Comparison of ENCODE assay signal across 17 mouse cellular contexts in the genomic region with DNA sequence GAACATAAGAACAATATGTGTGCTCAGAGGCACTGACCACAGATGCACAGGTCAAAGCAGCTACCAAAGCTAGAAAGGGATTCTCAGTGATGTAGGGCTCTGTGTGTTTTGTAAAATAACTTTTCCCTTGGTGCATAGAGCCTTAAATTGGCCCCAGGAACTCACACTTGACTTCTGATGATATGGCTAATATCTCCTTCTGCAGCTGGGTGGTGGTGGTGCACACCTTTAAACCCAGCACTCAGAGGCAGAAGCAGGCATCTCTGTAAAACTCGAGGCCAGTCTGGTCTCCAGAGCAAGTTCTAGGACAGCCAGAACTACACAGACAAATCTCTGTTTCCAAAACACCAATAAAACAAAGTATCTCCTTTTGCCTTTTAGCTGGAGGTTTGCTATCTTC. TPM values are rescaled to one million over a fixed set of nuclear protein-coding genes. Genes with fewer than 3 reads are reported as not detected.
DNase-seq lines count a peak whose midpoint lies in the region; ATAC-seq lines count a peak whose summit lies in the region.
"Had no signal": no experiment of that assay in that cellular context is flagged by ENCODE, and none has a peak within 500 bp of the region (broad histone marks: within the 10 kb centered on the region; RNA-seq: fewer than 3 reads in every experiment).

No protein-coding gene starts in this region.

- H3K27ac ChIP-seq in liver, embryonic 11.5 days (ENCODE audit: low read depth, low read length), result no peak overlapping the region
- H3K27ac ChIP-seq in liver, embryonic 15.5 days (replicated peaks), result peak overlapping the region; percentile 60
- H3K27ac ChIP-seq: embryonic facial prominence, embryonic 10.5 days; hindbrain, embryonic 12.5 days had no signal

- H3K9me3 ChIP-seq in liver, embryonic 11.5 days (ENCODE audit: control insufficient read depth, low read length), result no peaks in the 10 kb centered on the region
- H3K9me3 ChIP-seq in liver, embryonic 15.5 days (replicated peaks), result no peaks in the 10 kb centered on the region
- H3K9me3 ChIP-seq: embryonic facial prominence, embryonic 10.5 days; hindbrain, embryonic 12.5 days had no signal

- H3K4me3 ChIP-seq in liver, embryonic 11.5 days (ENCODE audit: low read depth, low read length), result no peak overlapping the region
- H3K4me3 ChIP-seq in liver, embryonic 15.5 days (replicated peaks), result no peak overlapping the region
- H3K4me3 ChIP-seq: embryonic facial prominence, embryonic 10.5 days; hindbrain, embryonic 12.5 days had no signal

- peak; percentile 55 for DNase-seq in c-Kit-positive CD71-positive TER-119-positive erythroid progenitor cells, embryonic 14.5 days (ENCODE audit: low spot score)
- no peak for DNase-seq in liver, embryonic 11.5 days (ENCODE audit: low spot score)
- no peak for DNase-seq in lung, postnatal 4 days
- DNase-seq in cerebellum, postnatal 36 days, result no peak
- no peak for DNase-seq in MN1 (ENCODE audit: low spot score)
- DNase-seq: adrenal gland, postnatal 10 days; cerebellum, adult 18-20 months; cerebellum, adult 9-11 months; gastrocnemius, postnatal 25 days; heart, postnatal 10 days; heart, postnatal 4 days had no signal

- ATAC-seq in liver, embryonic 11.5 days (replicated peaks; ENCODE audit: low FRiP score), result peak; percentile 69
- ATAC-seq in liver, embryonic 15.5 days (ENCODE audit: insufficient read depth), result peak; percentile 66
- ATAC-seq: forebrain, embryonic 16.5 days; hindbrain, embryonic 16.5 days; inflammation-experienced regulatory T-cells, adult 6 months had no signal

- no peaks in the 10 kb centered on the region for H3K27me3 ChIP-seq in liver, embryonic 11.5 days (replicated peaks; ENCODE audit: control insufficient read depth, insufficient read depth, low read length)
- no peaks in the 10 kb centered on the region for H3K27me3 ChIP-seq in liver, embryonic 15.5 days
- H3K27me3 ChIP-seq: hindbrain, embryonic 12.5 days had no signal

- H3K9ac ChIP-seq in liver, embryonic 11.5 days (ENCODE audit: low read depth, low read length), result no peak overlapping the region
- no peak overlapping the region for H3K9ac ChIP-seq in liver, embryonic 15.5 days
- H3K9ac ChIP-seq: hindbrain, embryonic 12.5 days had no signal

- H3K4me2 ChIP-seq in liver, embryonic 11.5 days, result peak overlapping the region; percentile 35
- peak overlapping the region; percentile 43 for H3K4me2 ChIP-seq in liver, embryonic 15.5 days
- H3K4me2 ChIP-seq: hindbrain, embryonic 12.5 days had no signal

- H3K36me3 ChIP-seq in liver, embryonic 11.5 days (ENCODE audit: control insufficient read depth, insufficient read depth, low read length), result no peaks in the 10 kb centered on the region
- H3K36me3 ChIP-seq in liver, embryonic 15.5 days (replicated peaks), result no peaks in the 10 kb centered on the region
- H3K36me3 ChIP-seq: embryonic facial prominence, embryonic 10.5 days; hindbrain, embryonic 12.5 days had no signal

- peaks cover 13% of the 10 kb centered on the region for H3K4me1 ChIP-seq in liver, embryonic 11.5 days (replicated peaks; ENCODE audit: control insufficient read depth, insufficient read depth, low read length)
- peaks cover 53% of the 10 kb centered on the region for H3K4me1 ChIP-seq in liver, embryonic 15.5 days (replicated peaks)
- H3K4me1 ChIP-seq: embryonic facial prominence, embryonic 10.5 days; hindbrain, embryonic 12.5 days had no signal

- 25% methylated on average over 1 of the region's 1 CpGs for WGBS in liver, embryonic 11.5 days
- WGBS in liver, embryonic 15.5 days (ENCODE audit: insufficient replicate concordance), result 10% methylated on average over 1 of the region's 1 CpGs

RNA-seq across cellular contexts. Expression of a gene that starts 15.2 kb away (rescaled TPM):
- polyA plus RNA-seq in liver, embryonic 11.5 days (2014; fragmentation: Nextera tagmentation; extraction: Ambion mirVana), result 195 and 196 TPM in 2 replicates
- 75.5 and 78.2 TPM in 2 replicates for polyA plus RNA-seq in liver, embryonic 15.5 days (2015; fragmentation: Nextera tagmentation; extraction: Ambion mirVana)

RNA-seq across cellular contexts. Expression of a gene that starts 45.9 kb away (rescaled TPM):
- 268 and 280 TPM in 2 replicates for polyA plus RNA-seq in liver, embryonic 11.5 days (2014; fragmentation: Nextera tagmentation; extraction: Ambion mirVana)
- 101 and 124 TPM in 2 replicates for polyA plus RNA-seq in liver, embryonic 15.5 days (2015; fragmentation: Nextera tagmentation; extraction: Ambion mirVana)

RNA-seq across cellular contexts. Expression of a gene that starts 46.5 kb away (rescaled TPM):
- polyA plus RNA-seq in liver, embryonic 11.5 days (2014; fragmentation: Nextera tagmentation; extraction: Ambion mirVana), result 50.5 and 58.4 TPM in 2 replicates
- polyA plus RNA-seq in liver, embryonic 15.5 days (2015; fragmentation: Nextera tagmentation; extraction: Ambion mirVana), result 12.6 and 15.2 TPM in 2 replicates
